Mouse (Mus musculus): ENCODE data around the gene Ticam1. TPM values are rescaled to one million over a fixed set of nuclear protein-coding genes. Genes with fewer than 3 reads are reported as not detected.

The Ticam1 gene
- polyA plus RNA-seq, 1 experiment from 2014 or later, result 1.3 TPM

- Histone ChIP-seq H3K9me3 (no peaks in the 10 kb centered on the region), H3K4me2 (replicated peaks) (peak overlapping the region; percentile 49), H3K27ac (peak overlapping the region; percentile 64), H3K36me3 (peaks cover 5% of the 10 kb centered on the region; the same call in 1 of the 2 replicates), H3K27me3 (no peaks in the 10 kb centered on the region), H3K4me1 (replicated peaks) (peaks cover 36% of the 10 kb centered on the region), H3K9ac (replicated peaks) (peak overlapping the region; percentile 52), H3K4me3 (replicated peaks) (peak overlapping the region; percentile 30)
- ATAC-seq, result no peak
- WGBS, result 2% methylated on average over 23 of the region's 23 CpGs
Measured at GRCm38 (mm10) chr17:56289371-56290331, 13.1 kb upstream of the Ticam1 start.

GRCm38 (mm10) chr17:56288866-56289265 lies 12.3 kb upstream of the Ticam1 start:
- H3K36me3 ChIP-seq, result peaks cover 5% of the 10 kb centered on the region; the same call in 1 of the 2 replicates
- no peak for ATAC-seq
- H3K27ac ChIP-seq, result peak overlapping the region; percentile 64
- 0 out of 2 replicates have a peak overlapping the region, but pooled peaks have one; percentile 30 for H3K4me3 ChIP-seq (replicated peaks)
- no peak overlapping the region for H3K9ac ChIP-seq (replicated peaks)
- 40% methylated on average over 3 of the region's 3 CpGs for WGBS
- peak overlapping the region; percentile 49 for H3K4me2 ChIP-seq (replicated peaks)
- peaks cover 36% of the 10 kb centered on the region for H3K4me1 ChIP-seq (replicated peaks)
- no peaks in the 10 kb centered on the region for H3K9me3 ChIP-seq
- H3K27me3 ChIP-seq, result no peaks in the 10 kb centered on the region

GRCm38 (mm10) chr17:56287830-56288229 lies 11.2 kb upstream of the Ticam1 start:
- no peak for ATAC-seq
- 81% methylated on average over 3 of the region's 3 CpGs for WGBS
- Histone ChIP-seq H3K9me3 (no peaks in the 10 kb centered on the region), H3K27ac (no peak overlapping the region), H3K4me2 (replicated peaks) (no peak overlapping the region), H3K4me1 (replicated peaks) (peaks cover 36% of the 10 kb centered on the region), H3K9ac (replicated peaks) (no peak overlapping the region), H3K36me3 (peaks cover 5% of the 10 kb centered on the region; the same call in 1 of the 2 replicates), H3K27me3 (no peaks in the 10 kb centered on the region), H3K4me3 (replicated peaks) (no peak overlapping the region)

GRCm38 (mm10) chr17:56285995-56286394 lies 9.4 kb upstream of the Ticam1 start:
- Histone ChIP-seq H3K9ac (replicated peaks) (no peak overlapping the region), H3K36me3 (peaks cover 5% of the 10 kb centered on the region; the same call in 1 of the 2 replicates), H3K4me2 (replicated peaks) (no peak overlapping the region), H3K9me3 (no peaks in the 10 kb centered on the region), H3K27me3 (no peaks in the 10 kb centered on the region), H3K27ac (no peak overlapping the region), H3K4me1 (replicated peaks) (peaks cover 30% of the 10 kb centered on the region), H3K4me3 (replicated peaks) (no peak overlapping the region)
- 93% methylated on average over 11 of the region's 11 CpGs for WGBS
- no peak for ATAC-seq

GRCm38 (mm10) chr17:56283316-56283715 lies 6.7 kb upstream of the Ticam1 start:
- Histone ChIP-seq H3K4me1 (replicated peaks) (peaks cover 7% of the 10 kb centered on the region; the same call in 1 of the 2 replicates), H3K27me3 (no peaks in the 10 kb centered on the region), H3K4me3 (replicated peaks) (no peak overlapping the region), H3K36me3 (peaks cover 5% of the 10 kb centered on the region; the same call in 1 of the 2 replicates), H3K27ac (no peak overlapping the region), H3K9ac (replicated peaks) (no peak overlapping the region), H3K4me2 (replicated peaks) (no peak overlapping the region), H3K9me3 (no peaks in the 10 kb centered on the region)
- ATAC-seq, result no peak
- WGBS, result 96% methylated on average over 8 of the region's 8 CpGs

GRCm38 (mm10) chr17:56282802-56283201 lies 6.2 kb upstream of the Ticam1 start:
- Histone ChIP-seq H3K9me3 (no peaks in the 10 kb centered on the region), H3K36me3 (peaks cover 5% of the 10 kb centered on the region; the same call in 1 of the 2 replicates), H3K4me3 (replicated peaks) (no peak overlapping the region), H3K27ac (no peak overlapping the region), H3K9ac (replicated peaks) (no peak overlapping the region), H3K4me1 (replicated peaks) (peaks cover 3% of the 10 kb centered on the region; the same call in 1 of the 2 replicates), H3K27me3 (no peaks in the 10 kb centered on the region), H3K4me2 (replicated peaks) (no peak overlapping the region)
- ATAC-seq, result no peak
- 86% methylated on average over 4 of the region's 4 CpGs for WGBS

GRCm38 (mm10) chr17:56281193-56281592 lies 4.6 kb upstream of the Ticam1 start:
- 95% methylated on average over 12 of the region's 12 CpGs for WGBS
- no peak overlapping the region for H3K4me2 ChIP-seq (replicated peaks)

GRCm38 (mm10) chr17:56279481-56280155 lies 3.0 kb upstream of the Ticam1 start:
- no peak overlapping the region for H3K27ac ChIP-seq
- ATAC-seq, result no peak
- 93% methylated on average over 12 of the region's 12 CpGs for WGBS
- H3K36me3 ChIP-seq, result no peaks in the 10 kb centered on the region
- no peaks in the 10 kb centered on the region for H3K9me3 ChIP-seq
- no peak overlapping the region for H3K4me2 ChIP-seq (replicated peaks)
- no peak overlapping the region for H3K9ac ChIP-seq (replicated peaks)
- H3K27me3 ChIP-seq, result no peaks in the 10 kb centered on the region
- peaks cover 14% of the 10 kb centered on the region for H3K4me1 ChIP-seq (replicated peaks)
- H3K4me3 ChIP-seq (replicated peaks), result no peak overlapping the region

More at GRCm38 (mm10) chr17:56281193-56281592, 4.6 kb upstream of the Ticam1 start:
- H3K9ac ChIP-seq (replicated peaks), result no peak overlapping the region
- no peak overlapping the region for H3K4me3 ChIP-seq (replicated peaks)
- peaks cover 11% of the 10 kb centered on the region for H3K4me1 ChIP-seq (replicated peaks)
- no peaks in the 10 kb centered on the region for H3K27me3 ChIP-seq
- ATAC-seq, result no peak
- H3K9me3 ChIP-seq, result no peaks in the 10 kb centered on the region
- H3K27ac ChIP-seq, result no peak overlapping the region
- peaks cover 4% of the 10 kb centered on the region; the same call in 1 of the 2 replicates for H3K36me3 ChIP-seq

GRCm38 (mm10) chr17:56278340-56278739 lies 1.8 kb upstream of the Ticam1 start:
- WGBS, result 96% methylated on average over 5 of the region's 5 CpGs

GRCm38 (mm10) chr17:56277567-56277893 lies 944 bp upstream of the Ticam1 start:
- ATAC-seq, result 0 out of 2 replicates have a peak, but pooled peaks have one; percentile 21
- Histone ChIP-seq H3K27me3 (no peaks in the 10 kb centered on the region), H3K4me1 (replicated peaks) (peaks cover 14% of the 10 kb centered on the region), H3K36me3 (no peaks in the 10 kb centered on the region), H3K9me3 (no peaks in the 10 kb centered on the region), H3K4me2 (replicated peaks) (peak overlapping the region; percentile 63; the same call in 1 of the 2 replicates), H3K27ac (peak overlapping the region; percentile 35; the same call in 1 of the 2 replicates), H3K4me3 (replicated peaks) (no peak overlapping the region), H3K9ac (replicated peaks) (no peak overlapping the region)
- 47% methylated on average over 2 of the region's 2 CpGs for WGBS

More at GRCm38 (mm10) chr17:56278340-56278739, 1.8 kb upstream of the Ticam1 start:
- Histone ChIP-seq H3K4me3 (replicated peaks) (no peak overlapping the region), H3K9me3 (no peaks in the 10 kb centered on the region), H3K4me2 (replicated peaks) (no peak overlapping the region), H3K27me3 (no peaks in the 10 kb centered on the region), H3K4me1 (replicated peaks) (peaks cover 14% of the 10 kb centered on the region), H3K36me3 (no peaks in the 10 kb centered on the region), H3K9ac (replicated peaks) (no peak overlapping the region), H3K27ac (no peak overlapping the region)
- no peak for ATAC-seq

GRCm38 (mm10) chr17:56275842-56276480 lies 625 bp downstream of the Ticam1 start:
- Histone ChIP-seq H3K36me3 (0 out of 2 replicates have a peak, but pooled peaks cover 1% of the 10 kb centered on the region), H3K4me2 (replicated peaks) (peak overlapping the region; percentile 63), H3K4me3 (replicated peaks) (peak overlapping the region; percentile 40), H3K9ac (replicated peaks) (peak overlapping the region; percentile 60), H3K27ac (0 out of 2 replicates have a peak overlapping the region, but pooled peaks have one; percentile 12), H3K27me3 (no peaks in the 10 kb centered on the region), H3K9me3 (no peaks in the 10 kb centered on the region), H3K4me1 (replicated peaks) (peaks cover 14% of the 10 kb centered on the region)
- 36% methylated on average over 5 of the region's 5 CpGs for WGBS
- peak; percentile 0; the same call in 1 of the 2 replicates for ATAC-seq
